Mouse (Mus musculus) kidney, adult 10 weeks (tissue): Measurements from ENCODE around the gene Cdip1. TPM values are rescaled to one million over a fixed set of nuclear protein-coding genes. Genes with fewer than 3 reads are reported as not detected.

Source experiments
- polyA plus RNA-seq: library from polyadenylated mRNA; stranded (reverse); fragments of 350-450 nt; fragmentation: Illumina TruSeq; extraction: RNeasy Lipid Tissue Mini Kit (QIAGEN cat#74804); gene quantifications from one replicate; pipeline ENCODE4 v1.2.3, GENCODE M21; 2014; ENCODE audit warnings: low read depth, low replicate concordance

Cdip1 gene
- polyA plus RNA-seq = 36.3 TPM

GRCm38 (mm10) chr16:4789810-4790559 lies at the start of gene Cdip1:
Gene Cdip1, minus strand, starts transcription at chr16:4790292.

GRCm38 (mm10) chr16:4835191-4835590 lies 45.1 kb upstream of the Cdip1 start, which contains the start of gene 4930562C15Rik:
Gene 4930562C15Rik, plus strand, starts transcription at chr16:4835416.

GRCm38 (mm10) chr16:4725780-4726527 lies 64.1 kb downstream of the Cdip1 start, which contains the start of gene Hmox2:
Gene Hmox2, plus strand, starts transcription at chr16:4726361.

GRCm38 (mm10) chr16:4718753-4719518 lies 71.2 kb downstream of the Cdip1 start, which contains the start of gene Nmral1:
Gene Nmral1, minus strand, starts transcription at chr16:4719356.

Other genes starting within 250 kb of the Cdip1 start
- gene Srl, start 248.5 kb downstream of the Cdip1 start, polyA plus RNA-seq = 4.9 TPM
- 0.93 TPM for gene Tfap4, start 230.4 kb downstream of the Cdip1 start, polyA plus RNA-seq
- gene Glis2, start 195.6 kb downstream of the Cdip1 start, polyA plus RNA-seq = 11.6 TPM
- gene Pam16, start 165.3 kb downstream of the Cdip1 start, polyA plus RNA-seq = 21.6 TPM
- gene Vasn, start 150.4 kb downstream of the Cdip1 start, polyA plus RNA-seq = 2.0 TPM
- 57.5 TPM for gene Dnaja3, start 150.3 kb downstream of the Cdip1 start, polyA plus RNA-seq
- 0.93 TPM for gene Coro7, start 110.5 kb downstream of the Cdip1 start, polyA plus RNA-seq
- gene Nmral1, start 70.9 kb downstream of the Cdip1 start, polyA plus RNA-seq = not detected
- 79.2 TPM for gene Hmox2, start 63.9 kb downstream of the Cdip1 start, polyA plus RNA-seq
- gene 4930562C15Rik, start 45.1 kb upstream of the Cdip1 start, polyA plus RNA-seq = not detected
- gene Ubald1, start 90.0 kb upstream of the Cdip1 start, polyA plus RNA-seq = 0.77 TPM
- gene Mgrn1, start 96.0 kb upstream of the Cdip1 start, polyA plus RNA-seq = 11.9 TPM
- 7.2 TPM for gene Nudt16l1, start 148.5 kb upstream of the Cdip1 start, polyA plus RNA-seq
- 4.9 TPM for gene Anks3, start 173.9 kb upstream of the Cdip1 start, polyA plus RNA-seq
- not detected for gene Sept12, start 207.6 kb upstream of the Cdip1 start, polyA plus RNA-seq
- not detected for gene Smim22, start 217.0 kb upstream of the Cdip1 start, polyA plus RNA-seq
- 1.3 TPM for gene Rogdi, start 223.3 kb upstream of the Cdip1 start, polyA plus RNA-seq